Comparison of ENCODE assay signal across 8 mouse cellular contexts in genomic region chr2:30066046-30066901, GRCm38 (mm10). TPM values are rescaled to one million over a fixed set of nuclear protein-coding genes. Genes with fewer than 3 reads are reported as not detected.
DNase-seq lines count a peak whose midpoint lies in the region; ATAC-seq and TF ChIP-seq lines count a peak whose summit lies in the region.

No protein-coding gene starts in this region.

- DNase-seq in brain, adult 2 months (ENCODE audit: low read depth, low spot score): peak; percentile 97
- DNase-seq in heart, embryonic 10.5 days (ENCODE audit: low spot score): peak; percentile 98
- peak; percentile 97 for DNase-seq in liver
- DNase-seq in monocyte, adult 2 months (ENCODE audit: low read depth in 1 of 2, low spot score in 2 of 2): peak; percentile 81 to 86
- DNase-seq in spleen, postnatal 14 days (ENCODE audit: low spot score in 2 of 2): peak; percentile 91 to 92

- H3K9me3 ChIP-seq in heart, embryonic 10.5 days: no peaks in the 10 kb centered on the region
- no peaks in the 10 kb centered on the region for H3K9me3 ChIP-seq in kidney, embryonic 15.5 days (replicated peaks)

- H3K36me3 ChIP-seq in C2C12 (ENCODE audit: control insufficient read depth, insufficient read depth): peaks cover 34% of the 10 kb centered on the region
- H3K36me3 ChIP-seq in heart, embryonic 10.5 days: peaks cover 27% of the 10 kb centered on the region
- H3K36me3 ChIP-seq in kidney, embryonic 15.5 days: peaks cover 27% of the 10 kb centered on the region

- H3K27me3 ChIP-seq in C2C12 (ENCODE audit: control insufficient read depth, insufficient read depth, insufficient read length): no peaks in the 10 kb centered on the region
- H3K27me3 ChIP-seq in heart, embryonic 10.5 days (ENCODE audit: insufficient read depth, poor library complexity, severe bottlenecking): no peaks in the 10 kb centered on the region
- no peaks in the 10 kb centered on the region for H3K27me3 ChIP-seq in kidney, embryonic 15.5 days

- peaks cover 71% of the 10 kb centered on the region for H3K79me3 ChIP-seq in C2C12 (ENCODE audit: low read depth)

- H3K4me2 ChIP-seq in kidney, embryonic 15.5 days: peak overlapping the region; percentile 83

- TF ChIP-seq CTCF in C2C12 (IDR thresholded peaks at IDR 0.05; ENCODE audit: control insufficient read depth, insufficient read depth, insufficient read length): no peak
- no peak for TF ChIP-seq CTCF in embryonic fibroblast, embryonic 13.5 days (IDR thresholded peaks at IDR 0.05; ENCODE audit: borderline replicate concordance, insufficient read depth, low read length)

- H3K27ac ChIP-seq in embryonic fibroblast, embryonic 13.5 days (ENCODE audit: insufficient read depth, low read length): peak overlapping the region; percentile 96
- peak overlapping the region; percentile 100 for H3K27ac ChIP-seq in heart, embryonic 10.5 days
- peak overlapping the region; percentile 100 for H3K27ac ChIP-seq in kidney, embryonic 15.5 days

- under 1% methylated on average over 80 of the region's 101 CpGs for WGBS in heart, embryonic 10.5 days
- under 1% methylated on average over 49 of the region's 101 CpGs for WGBS in kidney, embryonic 15.5 days

- H3K9ac ChIP-seq in kidney, embryonic 15.5 days: peak overlapping the region; percentile 99

- H3ac ChIP-seq in C2C12 (ENCODE audit: control insufficient read depth, insufficient read length, low read depth): peak overlapping the region; percentile 91

- ATAC-seq in kidney, embryonic 15.5 days (replicated peaks; ENCODE audit: low FRiP score): peak; percentile 93

- peak overlapping the region; percentile 97 for H3K4me3 ChIP-seq in C2C12 (ENCODE audit: insufficient read depth, poor library complexity, severe bottlenecking)
- H3K4me3 ChIP-seq in embryonic fibroblast, embryonic 13.5 days (ENCODE audit: insufficient read depth, low read length): peak overlapping the region; percentile 65
- H3K4me3 ChIP-seq in heart, embryonic 10.5 days: peak overlapping the region; percentile 93
- peak overlapping the region; percentile 96 for H3K4me3 ChIP-seq in kidney, embryonic 15.5 days (replicated peaks)

- peak; percentile 64 for TF ChIP-seq POLR2A in embryonic fibroblast, embryonic 13.5 days (IDR thresholded peaks at IDR 0.05; ENCODE audit: low read depth, low read length)

- H3K79me2 ChIP-seq in C2C12 (ENCODE audit: control insufficient read depth, insufficient read depth): peaks cover 89% of the 10 kb centered on the region

- H3K4me1 ChIP-seq in embryonic fibroblast, embryonic 13.5 days (ENCODE audit: control insufficient read depth, insufficient read depth, low read length): peaks cover 6% of the 10 kb centered on the region
- peaks cover 39% of the 10 kb centered on the region for H3K4me1 ChIP-seq in heart, embryonic 10.5 days
- H3K4me1 ChIP-seq in kidney, embryonic 15.5 days: peaks cover 48% of the 10 kb centered on the region

TF ChIP-seq in C2C12, 6 proteins besides CTCF, POLR2A, EP300 and RAD21:
- TF ChIP-seq MAX (IDR thresholded peaks at IDR 0.05) (peak; percentile 82), CEBPB (IDR thresholded peaks at IDR 0.05; ENCODE audit: low read depth) (no peak), USF1 (IDR thresholded peaks at IDR 0.05; ENCODE audit: low read depth) (peak; percentile 88), MYOG (IDR thresholded peaks at IDR 0.05; ENCODE audit: control insufficient read depth, extremely low read depth, insufficient read length) (no peak)

RNA-seq across cellular contexts. Expression of gene Set, which starts 9.1 kb away (rescaled TPM):
- 312 TPM for polyA plus RNA-seq in C2C12 (2012; fragmentation: generic; extraction: Trizol)
- polyA plus RNA-seq in embryonic fibroblast, embryonic 13.5 days (2011; ENCODE audit: insufficient read length, low read depth, missing spikeins): 457 and 582 TPM in 2 replicates
- 341 and 570 TPM in 2 replicates for polyA plus RNA-seq in heart, embryonic 10.5 days (2016; fragmentation: Nextera tagmentation; extraction: Ambion mirVana)
- 486 and 529 TPM in 2 replicates for polyA plus RNA-seq in kidney, embryonic 15.5 days (2015; fragmentation: Nextera tagmentation; extraction: Ambion mirVana)

RNA-seq across cellular contexts. Expression of gene Pkn3, which starts 11.2 kb away (rescaled TPM):
- polyA plus RNA-seq in C2C12 (2012; fragmentation: generic; extraction: Trizol): 5.5 TPM
- polyA plus RNA-seq in embryonic fibroblast, embryonic 13.5 days (2011; ENCODE audit: insufficient read length, low read depth, missing spikeins): 6.5 and 8.2 TPM in 2 replicates
- polyA plus RNA-seq in heart, embryonic 10.5 days (2016; fragmentation: Nextera tagmentation; extraction: Ambion mirVana): 13.8 and 17.7 TPM in 2 replicates
- 11.5 and 13.2 TPM in 2 replicates for polyA plus RNA-seq in kidney, embryonic 15.5 days (2015; fragmentation: Nextera tagmentation; extraction: Ambion mirVana)

RNA-seq across cellular contexts. Expression of gene Wdr34, which starts 17.6 kb away (rescaled TPM):
- polyA plus RNA-seq in C2C12 (2012; fragmentation: generic; extraction: Trizol): 16.4 TPM
- polyA plus RNA-seq in embryonic fibroblast, embryonic 13.5 days (2011; ENCODE audit: insufficient read length, low read depth, missing spikeins): 9.2 and 10.8 TPM in 2 replicates
- 17.7 and 22.3 TPM in 2 replicates for polyA plus RNA-seq in heart, embryonic 10.5 days (2016; fragmentation: Nextera tagmentation; extraction: Ambion mirVana)
- polyA plus RNA-seq in kidney, embryonic 15.5 days (2015; fragmentation: Nextera tagmentation; extraction: Ambion mirVana): 34.8 and 40.7 TPM in 2 replicates

RNA-seq across cellular contexts. Expression of gene Zdhhc12, which starts 27.2 kb away (rescaled TPM):
- 31.5 TPM for polyA plus RNA-seq in C2C12 (2012; fragmentation: generic; extraction: Trizol)
- polyA plus RNA-seq in embryonic fibroblast, embryonic 13.5 days (2011; ENCODE audit: insufficient read length, low read depth, missing spikeins): 26.8 and 30.5 TPM in 2 replicates
- 65.5 and 66.2 TPM in 2 replicates for polyA plus RNA-seq in heart, embryonic 10.5 days (2016; fragmentation: Nextera tagmentation; extraction: Ambion mirVana)
- polyA plus RNA-seq in kidney, embryonic 15.5 days (2015; fragmentation: Nextera tagmentation; extraction: Ambion mirVana): 35.2 and 37.7 TPM in 2 replicates

RNA-seq across cellular contexts. Expression of gene Zer1, which starts 58.1 kb away (rescaled TPM):
- 7.2 TPM for polyA plus RNA-seq in C2C12 (2012; fragmentation: generic; extraction: Trizol)
- 15.2 and 21.4 TPM in 2 replicates for polyA plus RNA-seq in embryonic fibroblast, embryonic 13.5 days (2011; ENCODE audit: insufficient read length, low read depth, missing spikeins)
- 5.9 and 7.2 TPM in 2 replicates for polyA plus RNA-seq in heart, embryonic 10.5 days (2016; fragmentation: Nextera tagmentation; extraction: Ambion mirVana)
- 7.2 and 8.6 TPM in 2 replicates for polyA plus RNA-seq in kidney, embryonic 15.5 days (2015; fragmentation: Nextera tagmentation; extraction: Ambion mirVana)

Comparison
In these comparisons a context has a peak if more than half of its experiments do, and no peak if none do; other contexts are left out.
1. Peak in every context shown above with its lines: DNase-seq, ATAC-seq, H3K4me3 ChIP-seq and H3K27ac ChIP-seq.